Mouse (Mus musculus): Measurements from ENCODE around the gene Trim43b.
"Not testable (repeated sequence)": the region's sequence is repeated elsewhere in the genome, so short reads cannot be mapped to it uniquely, and the experiment has no call there.

Trim43b gene

GRCm38 (mm10) chr9:89092735-89093134 lies at the start of gene Trim43b:
Trim43b (minus strand) TSS chr9:89092835.
- not testable (repeated sequence) for DNase-seq

GRCm38 (mm10) chr9:89104576-89104975 lies 11.9 kb upstream of the Trim43b start:
- not testable (repeated sequence) for DNase-seq

DNA sequence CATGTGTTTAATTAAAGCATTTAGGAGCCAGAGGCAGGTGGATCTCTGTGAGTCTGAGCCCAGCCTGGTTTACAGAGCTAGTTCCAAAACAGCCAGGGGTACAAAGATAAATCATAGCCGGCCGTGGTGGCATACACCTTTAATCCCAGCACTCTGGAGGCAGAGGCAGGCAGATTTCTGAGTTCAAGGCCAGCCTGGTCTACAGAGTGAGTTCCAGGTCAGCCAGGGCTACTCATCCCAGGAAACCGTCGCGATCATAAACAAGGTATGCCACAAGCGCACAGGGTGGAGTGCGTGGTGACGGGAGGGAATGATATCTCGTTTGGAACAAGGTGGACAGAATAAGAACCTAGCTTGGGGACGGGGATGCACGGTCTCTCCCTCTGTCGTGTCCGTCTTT lies 5.9 kb downstream of the Trim43b start:
- DNase-seq: not testable (repeated sequence)

GRCm38 (mm10) chr9:89079637-89080036 lies 13.0 kb downstream of the Trim43b start:
- DNase-seq: not testable (repeated sequence)

DNA sequence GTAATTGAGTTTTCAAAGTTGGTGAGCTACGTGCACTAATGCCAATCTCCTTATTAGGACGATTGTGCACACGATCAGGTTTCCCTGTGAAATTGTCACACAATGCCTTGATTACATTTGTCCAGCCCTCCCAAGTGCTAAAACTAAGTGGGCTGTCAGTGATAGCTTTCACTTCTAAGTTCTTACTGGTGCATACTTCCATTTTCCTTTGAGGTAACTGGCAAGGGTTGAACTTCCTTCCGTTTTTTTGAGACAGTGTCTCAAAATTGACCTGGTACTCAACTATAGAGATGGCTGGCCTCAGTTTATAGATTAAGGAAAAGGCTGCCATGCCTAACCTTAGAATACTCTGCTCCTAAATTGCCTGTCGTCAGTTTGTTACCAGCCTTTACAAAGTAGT lies 16.1 kb downstream of the Trim43b start:
- not testable (repeated sequence) for DNase-seq

GRCm38 (mm10) chr9:89067143-89067501 lies 25.5 kb downstream of the Trim43b start:
- not testable (repeated sequence) for DNase-seq

DNA sequence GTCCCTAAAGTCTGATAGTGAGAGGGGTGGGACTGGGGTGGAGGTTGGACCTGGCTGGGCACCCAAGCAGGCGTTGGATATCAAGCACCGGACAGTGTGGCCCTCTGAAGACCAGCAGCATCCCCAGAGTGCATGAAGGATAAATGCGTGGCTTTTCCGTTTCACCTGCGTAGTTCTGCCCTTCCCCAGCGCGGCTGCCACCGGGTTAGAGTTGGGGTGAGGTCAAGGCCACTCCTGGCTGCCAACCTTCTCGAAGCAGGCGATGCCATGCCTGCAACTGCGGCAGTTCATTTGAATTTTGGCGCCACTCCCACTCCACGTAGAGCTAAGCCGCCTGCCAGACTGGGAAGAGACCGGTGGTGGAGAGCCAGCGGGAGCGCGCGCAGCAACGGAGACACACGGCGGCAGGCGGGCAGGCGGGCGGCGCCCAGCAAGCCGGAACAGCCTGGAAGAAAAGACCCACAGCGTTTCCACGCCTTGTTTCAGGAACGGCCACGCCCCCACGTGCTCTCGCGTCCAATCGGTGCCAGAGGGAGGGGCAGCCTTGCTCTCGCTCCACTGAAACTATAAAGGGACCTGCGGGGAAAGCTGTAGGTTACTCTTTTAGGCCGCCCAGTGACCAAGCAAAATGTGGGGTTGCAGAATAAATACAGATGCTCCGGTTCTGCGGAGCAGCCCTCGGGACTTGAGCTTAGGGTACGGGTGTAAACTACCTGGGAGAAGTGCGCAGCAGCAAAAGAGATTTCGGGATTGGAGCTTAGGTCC lies 26.1 kb downstream of the Trim43b start:
- peak; percentile 77 for DNase-seq
